Mouse (Mus musculus) monocyte, adult 5-6 weeks (primary cell): ENCODE measurements around the gene Usp22. TPM values are rescaled to one million over a fixed set of nuclear protein-coding genes. Genes with fewer than 3 reads are reported as not detected.
A peak's percentile ranks its signal among the peaks of the same experiment; 100 is the strongest.

Experiments used
- ATAC-seq: fragments of 153-309, 156-312 bp; replicated peaks from 2 replicates; pipeline ENCODE4 v1.8.0; 2017; ENCODE audit warnings: mild to moderate bottlenecking; ENCODE audit not compliant: low TSS enrichment, insufficient number of reproducible peaks, severe bottlenecking, poor library complexity, low FRiP score
- total RNA-seq: library from RNA; stranded (forward); fragments of 200-1000, 200-491, 200-594 nt; gene quantifications from 3 replicates; pipeline ENCODE4 v1.2.3, GENCODE M21; 2017

The Usp22 gene
- 40.7 to 65.8 TPM (median 44.4 TPM) in 3 replicates for total RNA-seq

GRCm38 (mm10) chr11:61174821-61175658 is at the start of gene Usp22:
Gene Usp22, minus strand, starts transcription at chr11:61175055.
- peak; percentile 92 for ATAC-seq

DNA sequence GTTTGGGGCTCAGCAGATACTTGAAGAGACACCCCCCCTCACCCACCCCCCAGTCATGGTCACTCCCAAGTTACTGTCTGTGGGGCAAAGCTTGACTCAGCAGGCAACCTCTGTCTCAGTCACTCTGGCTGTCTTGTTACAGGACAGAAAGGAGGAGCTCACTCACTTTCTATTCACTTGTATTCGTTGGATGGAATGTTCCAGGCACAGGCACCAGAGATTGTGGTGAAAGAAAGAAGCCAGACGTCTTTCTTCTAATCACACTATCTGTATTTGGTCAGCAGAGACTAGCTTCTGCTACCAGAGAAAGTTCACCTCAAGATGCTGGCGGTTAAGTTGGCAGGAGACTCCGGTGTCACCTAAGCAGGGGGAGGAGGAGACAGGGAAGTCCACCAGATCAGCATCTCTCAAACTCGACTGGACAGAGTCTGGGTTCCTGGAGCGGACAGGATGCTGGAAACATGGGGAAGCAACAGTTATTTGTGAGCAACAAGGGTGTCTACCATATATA is 49.4 kb upstream of the Usp22 start:
- no peak for ATAC-seq

DNA sequence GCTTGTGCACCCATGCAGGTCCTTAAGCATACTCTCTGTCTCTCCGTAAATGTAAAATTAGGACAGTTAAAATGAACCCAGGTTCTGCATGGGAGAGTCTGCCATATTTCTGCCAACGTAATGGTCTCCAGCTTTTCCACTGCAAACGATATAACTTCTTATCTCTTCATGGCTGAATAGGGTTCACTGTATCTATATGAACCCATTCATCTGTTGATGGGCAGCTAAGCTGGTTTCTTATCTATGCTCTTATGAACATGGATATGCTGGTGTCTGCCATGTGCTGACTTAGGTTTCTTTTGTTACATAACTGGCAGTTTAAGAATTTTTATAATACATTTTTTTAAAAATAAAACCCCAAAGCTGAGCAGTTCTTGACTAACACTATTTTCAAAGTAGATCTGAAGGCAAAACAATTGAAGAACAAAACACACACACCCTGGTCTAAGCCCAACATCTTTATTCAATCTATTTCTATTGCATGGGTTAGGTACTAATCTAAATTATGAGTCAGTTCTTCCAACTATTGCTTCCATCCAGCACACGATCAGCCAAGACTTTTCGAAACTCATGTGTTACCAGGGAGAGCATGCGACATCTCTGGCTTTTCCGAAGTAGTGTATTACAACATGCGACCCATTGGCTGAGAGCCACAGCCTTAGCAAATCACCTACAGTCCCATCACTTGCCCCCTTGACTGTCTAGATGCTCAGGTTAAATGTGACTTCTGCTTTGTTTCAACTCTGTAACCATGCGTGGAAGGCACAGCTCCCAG is 48.3 kb upstream of the Usp22 start:
- ATAC-seq, result no peak

DNA sequence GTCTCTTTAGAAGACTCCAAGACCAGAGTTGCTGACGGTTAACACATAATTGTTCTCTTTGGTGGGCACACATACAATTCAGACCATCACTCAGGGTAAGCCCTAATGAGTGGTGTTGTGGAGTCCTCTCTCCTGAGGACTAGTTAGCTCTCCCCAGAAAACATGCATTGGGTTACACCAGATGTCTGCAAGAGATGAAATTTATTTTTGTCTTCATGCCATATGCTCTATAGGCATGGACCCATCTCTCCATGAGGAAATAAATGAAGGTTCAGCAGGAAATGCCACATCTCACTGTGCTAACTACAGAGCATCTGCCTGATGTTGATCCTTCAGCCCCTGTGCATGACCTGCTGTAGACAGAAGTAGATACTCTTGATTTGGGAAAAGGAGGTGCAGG is 47.2 kb upstream of the Usp22 start:
- no peak for ATAC-seq

- ATAC-seq, result no peak
Measured at GRCm38 (mm10) chr11:61220156-61220881, 45.5 kb upstream of the Usp22 start.

DNA sequence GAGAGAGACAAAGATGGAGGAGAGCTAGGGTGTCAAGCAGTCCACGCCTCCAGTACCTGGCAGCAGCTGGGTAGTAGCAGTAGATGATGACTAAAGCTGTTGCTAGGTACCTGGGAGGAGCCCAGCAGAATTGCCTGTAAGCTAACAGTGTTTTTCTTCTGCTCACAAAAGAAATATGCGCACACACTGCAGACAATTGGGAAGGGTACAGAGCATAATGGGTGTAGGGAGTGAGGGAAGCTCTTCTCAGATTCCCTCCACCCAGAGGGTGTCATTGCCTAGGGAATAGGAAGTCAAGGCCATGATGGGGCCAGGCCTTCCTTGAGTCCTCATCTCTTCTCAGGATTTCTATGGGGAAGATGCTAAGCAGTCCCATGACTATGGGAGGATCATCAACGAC is 41.1 kb upstream of the Usp22 start:
- ATAC-seq, result no peak

- ATAC-seq, result no peak
Measured at GRCm38 (mm10) chr11:61212102-61212501, 37.2 kb upstream of the Usp22 start.

DNA sequence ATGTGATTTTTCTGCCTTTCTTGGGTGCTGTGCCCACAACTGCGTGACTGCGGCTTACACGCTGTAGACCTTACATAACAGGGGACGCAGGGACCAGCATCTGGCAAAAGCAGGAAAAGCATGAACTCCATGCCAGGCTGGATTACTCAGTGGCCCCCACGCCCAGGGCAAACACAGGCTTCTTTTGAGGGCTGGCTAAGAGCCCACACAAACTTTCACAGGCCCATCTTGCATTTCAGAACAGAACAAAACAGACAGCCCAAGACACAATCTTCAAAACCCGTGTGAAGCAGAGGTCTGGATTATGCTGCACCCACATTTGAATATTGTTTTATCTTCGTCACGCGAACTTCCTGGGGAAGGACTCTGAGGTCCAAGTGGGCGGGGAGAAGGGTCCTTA is 33.5 kb upstream of the Usp22 start:
- no peak for ATAC-seq

GRCm38 (mm10) chr11:61207487-61208246 is 32.8 kb upstream of the Usp22 start, which contains the start of gene Aldh3a1:
Gene Aldh3a1, plus strand, starts transcription at chr11:61207537.
- ATAC-seq, result no peak

DNA sequence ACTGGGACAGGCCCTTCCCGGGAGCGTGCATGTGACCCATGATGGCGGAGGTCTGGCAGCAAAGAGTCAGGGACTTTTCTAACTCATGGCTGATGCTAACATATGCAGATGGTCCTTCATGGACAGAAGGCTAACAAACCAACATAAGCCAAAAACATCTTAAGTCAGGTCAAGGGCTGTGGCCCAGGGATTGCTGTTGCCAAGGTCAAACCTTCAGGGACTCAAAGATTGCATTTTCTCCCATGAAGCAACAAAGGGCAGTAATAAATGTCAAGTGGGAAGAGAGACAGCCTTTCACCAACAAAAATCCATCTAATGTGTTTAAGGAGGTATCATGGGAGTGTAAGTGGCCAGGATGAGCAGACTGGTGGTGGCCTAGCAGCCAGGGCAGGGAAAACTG is 31.3 kb upstream of the Usp22 start:
- ATAC-seq, result no peak

DNA sequence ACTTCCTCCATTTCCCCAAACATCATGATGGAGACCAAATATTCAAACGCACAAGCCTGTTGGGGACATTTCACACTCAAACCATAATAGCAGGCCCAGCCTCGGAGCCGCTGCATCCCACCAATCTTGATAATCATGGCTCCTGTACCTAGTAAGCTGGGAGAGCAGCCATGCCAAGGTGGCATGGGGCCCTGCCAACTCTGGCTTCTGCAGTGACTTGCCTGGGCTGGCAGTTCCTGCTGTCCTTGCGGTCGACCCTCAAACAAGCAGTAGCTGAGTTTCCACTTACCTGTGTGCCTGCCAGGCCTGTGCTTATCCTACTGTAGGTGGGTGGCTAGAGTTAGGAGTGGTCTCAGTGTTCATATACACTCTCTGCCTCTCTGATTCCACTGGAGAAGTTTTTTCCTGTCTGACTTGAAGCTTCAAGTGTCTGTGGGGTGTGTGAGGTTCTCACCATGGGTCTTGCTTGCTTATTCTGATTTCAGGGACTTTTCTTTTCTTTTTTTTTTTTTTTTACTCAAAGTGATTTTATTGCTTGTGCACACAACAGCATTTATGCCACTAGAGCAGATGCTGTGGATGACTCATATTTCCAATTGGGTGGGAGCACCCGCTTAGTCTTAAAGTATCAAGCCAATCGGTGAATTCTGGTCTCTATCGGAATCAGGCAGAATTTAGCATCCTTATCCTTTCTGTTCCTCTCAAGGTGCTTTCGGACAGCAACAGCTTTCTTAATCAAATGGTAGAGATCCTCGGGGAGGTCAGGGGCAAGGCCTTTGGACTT is 30.5 kb upstream of the Usp22 start:
- no peak for ATAC-seq

- ATAC-seq, result no peak
Measured at GRCm38 (mm10) chr11:61202810-61203209, 28.0 kb upstream of the Usp22 start.

- no peak for ATAC-seq
Measured at GRCm38 (mm10) chr11:61202186-61202585, 27.3 kb upstream of the Usp22 start.

DNA sequence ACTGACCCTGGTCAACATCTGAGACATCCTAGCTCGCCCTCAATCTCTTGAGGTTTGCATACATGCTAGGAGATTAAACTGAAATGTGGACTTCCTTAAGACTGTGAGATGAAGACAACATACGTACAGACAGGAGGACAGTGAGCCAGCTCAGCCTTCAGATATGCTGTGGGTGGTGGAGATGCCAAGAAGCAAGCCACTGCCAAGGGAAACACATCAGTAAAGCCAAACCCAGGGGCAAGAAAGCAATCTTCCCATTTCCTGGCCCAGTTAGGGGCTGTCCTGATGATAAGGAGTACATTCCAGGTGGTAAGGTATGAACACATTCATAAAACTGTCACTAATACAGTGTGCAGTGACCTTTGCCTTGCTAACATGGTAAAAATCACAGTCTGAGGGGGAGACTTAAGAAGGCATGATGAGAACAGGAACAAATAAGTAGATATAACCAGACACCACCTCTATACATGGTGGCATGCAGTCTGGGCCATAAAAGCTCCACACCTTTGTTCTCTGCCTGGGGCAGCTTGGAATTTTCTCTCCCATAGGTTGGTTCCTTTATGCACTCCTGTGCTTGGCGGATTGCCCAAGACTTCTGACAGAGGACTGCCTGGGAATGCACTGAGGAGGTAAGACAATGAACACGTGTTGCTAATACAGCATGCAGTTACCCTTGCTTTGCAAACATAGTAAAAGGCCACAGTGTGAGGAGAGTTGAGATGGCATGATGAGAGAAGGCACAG is 24.9 kb upstream of the Usp22 start:
- no peak for ATAC-seq

DNA sequence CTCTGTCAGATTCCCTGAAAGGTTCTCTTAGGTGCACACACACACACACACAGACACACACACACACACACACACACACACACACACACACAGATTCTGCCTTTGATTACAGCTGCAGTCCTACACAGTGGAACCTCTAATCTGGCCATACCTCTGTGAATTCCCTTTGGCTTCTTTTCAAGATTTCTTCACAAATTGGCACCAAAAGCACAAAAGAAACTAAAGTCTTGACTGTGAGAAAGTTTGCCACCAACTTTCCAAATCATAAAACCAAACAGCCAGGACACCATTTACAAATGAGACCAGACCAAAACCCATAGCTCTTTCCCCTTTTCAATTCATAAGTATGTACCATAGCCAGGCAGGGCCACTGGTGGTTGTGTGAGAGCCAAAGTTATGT is 23.1 kb upstream of the Usp22 start:
- ATAC-seq, result no peak

DNA sequence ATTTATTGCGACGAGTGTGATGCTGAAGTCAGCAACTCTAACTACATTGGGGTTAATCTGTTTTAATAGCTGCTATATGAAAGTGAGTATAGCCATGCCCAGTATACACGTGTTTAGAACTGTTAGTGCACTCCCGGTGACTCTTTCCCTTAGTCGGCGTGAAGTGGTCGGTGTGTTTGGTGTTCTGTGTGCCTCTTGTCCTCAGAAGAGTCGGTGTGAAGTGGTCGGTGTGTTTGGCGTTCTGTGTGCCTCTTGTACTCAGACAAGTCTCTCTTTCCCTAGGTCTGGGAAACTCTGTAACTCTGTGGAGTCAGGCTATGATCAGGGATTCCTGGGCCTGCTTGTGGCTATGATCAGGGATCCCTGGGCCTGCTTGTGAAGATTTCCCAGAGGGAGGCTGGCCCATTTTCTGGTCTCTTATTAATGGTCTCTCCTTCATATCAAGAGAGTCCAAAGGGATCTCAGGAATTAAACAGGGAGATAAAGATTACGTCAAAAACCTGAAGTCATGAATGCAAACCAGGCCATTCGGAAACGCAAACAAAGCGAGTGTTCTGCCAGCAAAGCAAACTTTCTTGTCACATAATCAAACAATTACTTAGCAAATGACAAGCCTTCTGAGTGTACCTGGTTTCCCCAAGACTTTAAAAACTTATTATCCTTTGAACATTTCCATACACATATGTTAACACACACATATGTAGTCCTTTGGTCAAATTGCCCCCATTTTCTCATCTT is 21.9 kb upstream of the Usp22 start:
- ATAC-seq, result no peak
